Mouse (Mus musculus) brain, embryonic 14.5 days (tissue): ENCODE results near the gene Gart. TPM values are rescaled to one million over a fixed set of nuclear protein-coding genes. Genes with fewer than 3 reads are reported as not detected.
A peak's percentile ranks its signal among the peaks of the same experiment; 100 is the strongest.

ENCODE experiments used
- DNase-seq: peaks from one replicate; pipeline ENCODE4 v3.0.0-alpha.2; 2011; ENCODE audit warnings: low read depth
- CTCF ChIP-seq: fragments of 200-500 bp; IDR thresholded peaks from 2 replicates; pipeline ENCODE4 v1.5.1; 2012; ENCODE audit warnings: inconsistent platforms, mild to moderate bottlenecking, moderate library complexity, borderline replicate concordance; ENCODE audit not compliant: insufficient read depth, insufficient read length; ENCODE audit errors: extremely low read depth
- POLR2A ChIP-seq: fragments of 200-500 bp; IDR thresholded peaks from 2 replicates; pipeline ENCODE4 v1.6.1; 2012; ENCODE audit warnings: mild to moderate bottlenecking, inconsistent platforms, borderline replicate concordance; ENCODE audit not compliant: poor library complexity, insufficient read depth, insufficient read length, severe bottlenecking; ENCODE audit errors: extremely low read depth
- polyA plus RNA-seq: library from polyadenylated mRNA; depleted of rRNA; stranded (reverse); fragments of >200 nt; gene quantifications from 2 replicates; pipeline ENCODE4 v1.2.3, GENCODE M21; 2012

Gene Gart
- polyA plus RNA-seq, 1 experiment, result 46.1 TPM

DNA sequence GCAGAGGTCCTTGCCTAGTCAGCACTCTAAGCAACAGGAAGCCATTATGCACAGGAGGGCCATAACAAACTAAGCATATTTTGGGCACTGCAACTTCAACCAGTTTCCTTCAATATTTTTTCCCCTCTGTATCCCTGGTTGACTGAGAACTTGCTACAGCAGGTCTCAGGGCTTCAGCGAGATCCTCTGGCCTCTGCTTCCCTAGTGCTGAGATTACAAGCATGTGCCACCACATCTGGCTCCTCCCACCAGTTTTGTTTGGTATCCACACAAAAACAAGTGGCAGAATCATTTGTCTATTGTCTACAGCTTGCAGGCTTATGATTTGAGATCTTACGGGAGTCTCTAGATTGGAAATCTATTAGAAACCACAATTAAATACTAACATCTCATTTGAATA is 1.9 kb downstream of the Gart start:
- DNase-seq, result no peak
- TF ChIP-seq CTCF (no peak), POLR2A (no peak)

DNA sequence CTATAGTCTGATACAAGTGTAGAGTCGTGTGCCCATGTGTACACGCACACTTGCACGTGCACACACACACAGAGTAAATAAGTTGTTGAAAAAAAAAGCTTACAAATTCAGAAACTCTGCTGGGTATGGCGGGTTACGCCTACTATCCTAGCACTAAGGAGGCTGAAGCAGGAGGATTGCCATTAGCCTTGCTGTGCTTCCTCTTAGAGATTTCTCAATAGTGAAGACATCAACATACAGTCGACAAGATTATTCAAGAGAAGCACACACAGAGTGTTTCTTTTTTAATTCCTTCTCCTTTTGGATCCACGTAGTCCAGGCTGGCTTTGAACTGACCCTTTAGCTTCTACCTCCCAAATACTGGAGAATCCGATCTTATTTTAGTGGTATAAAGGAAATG is 6.6 kb downstream of the Gart start:
- no peak for DNase-seq
- TF ChIP-seq POLR2A (no peak), CTCF (no peak)

DNA sequence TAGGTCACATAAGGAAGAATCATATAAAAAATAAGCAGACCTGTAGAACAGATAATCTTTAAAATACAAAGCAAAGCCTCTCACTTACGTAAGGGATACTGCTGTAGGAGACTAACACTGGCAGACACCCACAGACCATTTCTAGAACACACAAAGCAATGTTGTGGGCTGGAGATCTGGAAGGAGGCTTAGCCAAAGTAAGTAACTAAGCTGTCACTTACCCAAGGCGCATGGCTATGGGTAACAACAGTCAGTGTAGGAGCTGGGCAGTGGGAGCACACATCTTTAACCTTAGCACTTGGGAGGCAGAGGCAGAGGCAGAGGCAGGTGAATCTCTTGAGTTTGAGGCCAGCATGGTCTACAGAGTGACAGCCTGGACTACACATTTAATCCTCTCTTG is 7.1 kb downstream of the Gart start:
- TF ChIP-seq CTCF, result no peak
- TF ChIP-seq POLR2A, result no peak
- no peak for DNase-seq

DNA sequence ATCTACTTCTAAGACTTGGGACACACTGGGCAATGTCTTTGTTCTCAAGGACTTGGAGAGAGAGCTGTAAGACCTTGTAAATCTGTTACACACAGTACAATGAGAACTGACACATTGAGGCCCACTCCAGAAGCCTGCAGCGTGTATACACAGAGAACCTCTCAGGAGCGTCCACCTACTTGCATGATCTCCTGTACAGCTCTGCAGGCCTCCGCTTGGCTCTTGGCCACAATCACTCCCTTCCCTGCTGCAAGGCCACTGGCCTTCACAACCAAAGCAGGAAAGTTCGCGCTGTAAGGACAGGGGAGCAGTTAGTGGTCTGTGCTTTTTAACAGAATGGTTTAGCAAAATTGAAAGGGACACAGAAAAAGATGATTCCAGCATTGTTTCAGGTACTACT is 7.6 kb downstream of the Gart start:
- TF ChIP-seq POLR2A, result no peak
- no peak for TF ChIP-seq CTCF
- DNase-seq, result no peak

DNA sequence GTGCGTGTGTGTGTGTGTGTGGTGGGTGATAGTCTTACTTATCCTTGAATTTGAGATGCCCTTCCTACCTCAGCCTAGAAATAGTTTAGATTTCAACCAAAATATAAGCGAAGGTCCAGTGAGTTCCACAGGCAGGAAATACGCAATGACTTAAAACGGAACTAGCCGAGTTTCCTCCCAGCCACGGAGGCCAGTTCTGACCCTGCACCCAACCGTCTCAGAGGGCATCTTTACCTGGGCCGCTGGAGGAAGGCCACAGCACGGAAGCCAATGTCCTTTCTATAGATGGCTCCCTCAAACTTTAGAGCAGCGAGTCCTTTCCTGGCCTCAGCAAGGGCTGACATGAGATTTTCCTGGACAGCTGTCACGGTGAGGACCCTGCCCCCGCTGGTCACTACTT is 13.1 kb downstream of the Gart start:
- DNase-seq, result no peak
- TF ChIP-seq CTCF (no peak), POLR2A (no peak)

DNA sequence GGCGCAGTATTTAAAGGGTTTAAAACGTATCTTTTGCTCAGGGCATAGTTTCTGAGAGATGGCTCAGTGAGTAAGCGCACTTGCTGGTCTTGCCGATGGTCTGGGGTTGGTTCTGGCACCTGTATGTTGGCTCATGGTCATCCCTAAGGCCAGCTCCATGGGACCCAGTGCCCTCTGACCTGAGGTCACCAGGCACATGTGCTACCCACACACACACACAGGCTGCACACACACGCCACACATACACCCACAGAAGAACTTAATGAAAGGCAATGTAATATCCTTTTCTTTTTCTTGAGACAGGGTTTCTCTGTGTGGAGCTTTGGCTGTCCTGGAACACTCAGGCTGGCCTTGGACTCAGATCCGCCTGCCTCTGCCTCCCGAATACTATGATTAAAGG is 13.8 kb downstream of the Gart start:
- DNase-seq, result no peak
- TF ChIP-seq CTCF (no peak), POLR2A (no peak)

DNA sequence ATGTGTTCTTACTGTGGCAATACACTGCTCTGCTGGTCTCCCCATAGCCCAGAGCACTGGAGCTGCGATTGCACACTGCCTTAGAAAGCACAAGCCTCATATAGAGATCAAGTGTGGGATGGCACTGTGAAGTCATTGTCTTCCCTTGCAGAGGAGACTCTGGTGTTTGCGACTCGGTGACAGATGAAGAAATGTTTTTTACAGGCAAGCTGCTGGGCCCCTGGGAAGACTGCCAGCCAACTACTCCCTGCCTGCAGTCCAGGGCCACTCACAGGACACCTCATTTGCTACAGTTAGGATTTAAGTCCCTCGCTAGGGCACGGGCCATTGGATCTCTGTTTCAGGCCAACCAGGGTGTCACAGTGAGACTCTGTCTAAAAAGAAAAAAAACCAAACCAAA is 14.3 kb downstream of the Gart start:
- DNase-seq, result peak; percentile 5
- TF ChIP-seq POLR2A (no peak), CTCF (no peak)

DNA sequence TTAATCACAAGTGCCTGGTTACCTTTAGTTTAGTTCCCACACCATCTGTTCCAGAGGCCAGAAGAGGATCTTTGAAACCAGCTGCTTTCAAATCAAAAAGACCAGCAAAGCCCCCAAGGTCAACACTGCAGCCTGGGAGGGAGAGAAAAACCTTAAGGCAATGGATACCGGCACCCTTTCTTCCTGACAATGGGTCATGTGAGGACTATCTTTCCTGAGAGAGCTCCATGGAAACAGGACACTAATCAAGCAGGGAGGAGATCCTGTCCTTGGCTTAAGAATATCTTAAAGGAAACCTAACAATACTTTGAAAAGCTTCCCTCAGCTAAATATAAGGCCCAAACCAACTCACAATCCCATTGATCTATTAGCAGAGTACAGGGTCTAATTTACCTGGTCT is 16.2 kb downstream of the Gart start:
- TF ChIP-seq CTCF (no peak), POLR2A (no peak)
- DNase-seq, result peak; percentile 5

DNA sequence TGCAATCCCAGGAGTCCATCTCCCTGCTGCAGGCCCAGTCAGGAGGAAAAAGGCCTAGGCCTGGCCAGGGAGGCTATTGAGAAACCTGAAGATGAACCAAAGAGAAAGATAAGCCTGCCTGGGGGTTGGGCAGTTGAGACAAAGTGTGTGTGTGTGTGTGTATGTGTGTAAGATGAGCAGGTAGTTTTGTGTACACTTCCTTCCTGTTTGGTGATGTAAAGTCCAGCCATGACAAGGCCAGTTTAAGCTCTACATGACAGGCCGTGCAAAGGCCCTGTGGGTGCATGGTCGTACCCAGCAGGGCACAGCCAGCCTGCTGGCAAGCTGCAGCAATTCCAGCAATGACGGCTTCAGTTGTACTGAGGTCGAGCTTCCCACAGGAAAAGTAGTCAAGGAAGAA is 17.0 kb downstream of the Gart start:
- DNase-seq, result no peak
- no peak for TF ChIP-seq CTCF
- TF ChIP-seq POLR2A, result no peak

DNA sequence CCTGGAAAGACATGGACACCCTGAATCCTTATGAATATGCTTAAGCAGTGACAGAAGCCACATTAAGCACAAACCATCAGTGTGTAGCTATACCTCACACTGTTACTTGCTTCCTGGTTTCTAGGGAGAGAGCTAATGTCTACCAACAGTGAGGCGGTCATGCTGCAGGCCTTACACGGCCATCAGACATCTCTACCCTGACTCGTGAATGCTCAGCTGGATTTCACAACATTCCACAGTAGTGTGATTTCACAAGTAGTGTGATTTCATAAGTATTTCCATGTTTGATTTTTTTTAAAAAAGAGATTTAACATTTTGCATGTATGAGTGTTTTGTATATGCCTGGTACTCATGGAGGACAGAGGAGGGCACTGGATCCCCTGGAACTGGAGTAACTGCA is 18.1 kb downstream of the Gart start:
- TF ChIP-seq POLR2A, result no peak
- no peak for TF ChIP-seq CTCF
- no peak for DNase-seq

DNA sequence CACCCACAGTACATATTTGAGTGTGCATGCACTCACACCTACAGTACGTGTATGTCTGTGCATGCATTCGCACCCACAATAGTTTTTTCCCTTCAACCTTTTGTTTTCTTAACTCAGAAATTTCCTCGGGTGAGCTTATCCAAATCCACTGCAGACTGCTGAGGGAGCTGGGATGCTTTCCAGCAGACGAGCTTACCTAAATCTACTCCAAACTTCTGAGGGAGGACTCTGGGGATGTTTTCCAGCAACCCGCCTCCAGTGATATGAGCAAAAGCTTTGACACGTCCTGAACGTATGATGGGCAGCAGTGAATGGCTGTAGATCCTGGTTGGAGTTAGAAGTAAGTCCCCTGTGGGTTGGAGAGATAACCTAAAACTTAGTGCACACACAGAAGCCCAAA is 18.9 kb downstream of the Gart start:
- DNase-seq, result no peak
- no peak for TF ChIP-seq POLR2A
- TF ChIP-seq CTCF, result no peak

DNA sequence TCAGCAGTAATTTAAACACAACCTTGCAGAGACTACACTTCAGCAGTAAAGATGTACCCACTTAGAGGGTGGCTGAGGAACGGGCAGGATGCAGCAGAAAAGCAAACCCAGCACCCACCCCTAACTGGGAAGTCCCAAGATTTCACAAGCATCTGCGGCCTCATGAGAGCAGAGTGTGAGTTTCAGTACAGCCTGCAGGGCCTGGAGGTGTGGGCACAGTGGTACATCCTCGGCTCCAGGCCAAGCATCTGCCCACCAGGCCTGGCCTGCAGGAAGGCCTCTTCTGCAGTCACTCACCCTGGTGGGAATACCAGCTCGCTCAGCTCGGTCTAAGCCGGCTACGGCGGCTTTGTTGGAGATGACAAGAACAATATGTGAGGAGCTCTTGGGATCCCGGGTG is 23.7 kb downstream of the Gart start:
- no peak for DNase-seq
- TF ChIP-seq CTCF (no peak), POLR2A (no peak)

DNA sequence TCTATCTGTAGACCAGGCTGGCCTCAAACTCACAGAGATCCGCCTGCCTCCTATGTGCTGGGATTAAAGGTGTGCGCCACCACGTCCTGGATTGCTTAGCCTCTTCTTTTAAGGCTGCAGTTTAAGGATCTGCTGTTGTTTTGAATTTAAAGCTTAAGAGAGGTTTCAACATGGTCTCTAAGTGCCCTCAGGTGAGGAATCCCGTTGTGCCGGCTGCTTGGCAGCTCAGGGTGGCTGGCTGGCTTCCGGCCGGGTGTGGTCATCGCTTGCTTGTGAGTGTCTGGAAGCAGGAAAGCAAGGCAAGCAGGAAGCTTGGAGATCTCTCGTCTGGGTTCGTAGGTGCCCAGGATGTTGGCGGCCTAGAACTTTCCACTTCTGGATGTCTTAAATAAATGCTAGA is 25.8 kb downstream of the Gart start:
- TF ChIP-seq CTCF (no peak), POLR2A (no peak)
- DNase-seq, result no peak
